Mouse (Mus musculus) CH12.LX (cell line): ENCODE results near the gene Dnajc4. TPM values are rescaled to one million over a fixed set of nuclear protein-coding genes. Genes with fewer than 3 reads are reported as not detected.
A peak's percentile ranks its signal among the peaks of the same experiment; 100 is the strongest.

Experiments
- DNase-seq: peaks from one replicate; pipeline ENCODE4 v3.0.0-alpha.2; 2013; ENCODE audit errors: extremely low read depth
- H3K27ac ChIP-seq: 2 replicates; pipeline ENCODE4 v1.5.1; 2012; ENCODE audit warnings: low read depth, mild to moderate bottlenecking, control low read depth, moderate library complexity; ENCODE audit not compliant: insufficient read depth
- H3K27me3 ChIP-seq: replicated peaks from 2 replicates; pipeline ENCODE3; 2012; ENCODE audit warnings: inconsistent platforms
- H3K36me3 ChIP-seq, 2 experiments: replicated peaks in 1 of 2; 2 replicates each; pipeline versions ENCODE3 to v1.6.1; 2012; ENCODE audit warnings: inconsistent platforms in 1 of 2, low read length in 1 of 2, mild to moderate bottlenecking in 1 of 2, mixed read lengths in 1 of 2, moderate library complexity in 1 of 2; ENCODE audit not compliant: control insufficient read depth in 1 of 2, insufficient read depth in 1 of 2
- H3K4me1 ChIP-seq, 2 experiments: 2 replicates each; pipeline ENCODE4 v1.6.1; 2012; ENCODE audit warnings: inconsistent platforms in 1 of 2, moderate library complexity in 1 of 2; ENCODE audit not compliant: insufficient read depth in 2 of 2, control insufficient read depth in 1 of 2
- H3K4me2 ChIP-seq: 2 replicates; pipeline ENCODE4 v1.6.1; 2012; ENCODE audit warnings: low read depth, mild to moderate bottlenecking, control low read depth; ENCODE audit not compliant: poor library complexity, insufficient read depth, severe bottlenecking
- H3K4me3 ChIP-seq, 3 experiments: fragments of 150-350 bp in 1 of 3; sonication (generic) in 1 of 3; replicated peaks in 1 of 3; 2 replicates each; pipeline versions ENCODE3 to v1.5.1; 2011 to 2012; ENCODE audit warnings: low read depth in 2 of 3, low read length in 2 of 3, mild to moderate bottlenecking in 2 of 3, moderate library complexity in 2 of 3, control low read depth in 1 of 3, improper control_type of control experiment in 1 of 3, inconsistent platforms in 1 of 3, mixed read lengths in 1 of 3; ENCODE audit not compliant: poor library complexity in 1 of 3
- H3K79me2 ChIP-seq: replicated peaks from 2 replicates; pipeline ENCODE4 v1.6.1; 2012; ENCODE audit warnings: mild to moderate bottlenecking, moderate library complexity; ENCODE audit not compliant: control insufficient read depth, poor library complexity, insufficient read depth, severe bottlenecking; ENCODE audit errors: extremely low read depth
- H3K9ac ChIP-seq: 2 replicates; pipeline ENCODE4 v1.6.1; 2012; ENCODE audit warnings: low read depth, mild to moderate bottlenecking, control low read depth, moderate library complexity; ENCODE audit not compliant: insufficient read depth
- H3K9me3 ChIP-seq: replicated peaks from 2 replicates; pipeline ENCODE3; 2012; ENCODE audit warnings: low read length, inconsistent platforms, mixed read lengths
- CHD1 ChIP-seq: IDR thresholded peaks from 2 replicates; pipeline ENCODE4 v1.6.1; 2012; ENCODE audit warnings: low read depth, low read length, improper control_type of control experiment, inconsistent platforms
- CTCF ChIP-seq, 2 experiments: IDR thresholded peaks in 1 of 2; conservative IDR thresholded peaks in 1 of 2; 2 replicates each; pipeline ENCODE4 v1.5.1; 2011 to 2012; ENCODE audit warnings: low read depth in 2 of 2, low read length in 2 of 2, improper control_type of control experiment in 1 of 2, inconsistent platforms in 1 of 2, mild to moderate bottlenecking in 1 of 2, moderate library complexity in 1 of 2
- E2F4 ChIP-seq: IDR thresholded peaks from 2 replicates; pipeline ENCODE4 v1.6.1; 2011; ENCODE audit warnings: low read depth, low read length, improper control_type of control experiment; ENCODE audit not compliant: insufficient replicate concordance
- ELF1 ChIP-seq: IDR thresholded peaks from 2 replicates; pipeline ENCODE4 v1.6.1; 2014; ENCODE audit warnings: low read depth, mild to moderate bottlenecking, inconsistent platforms, low read length, improper control_type of control experiment
- GABPA ChIP-seq: IDR thresholded peaks from 2 replicates; pipeline ENCODE4 v1.6.1; 2012; ENCODE audit warnings: low read depth, low read length, improper control_type of control experiment, inconsistent platforms; ENCODE audit not compliant: insufficient replicate concordance
- IRF4 ChIP-seq: IDR thresholded peaks from 2 replicates; pipeline ENCODE4 v1.6.1; 2014; ENCODE audit warnings: low read depth, mild to moderate bottlenecking, inconsistent platforms, low read length, improper control_type of control experiment
- JUND ChIP-seq: conservative IDR thresholded peaks from 2 replicates; pipeline ENCODE4 v1.6.1; 2011; ENCODE audit warnings: low read depth, low read length, improper control_type of control experiment
- MAZ ChIP-seq: IDR thresholded peaks from 2 replicates; pipeline ENCODE4 v1.6.1; 2012; ENCODE audit warnings: low read depth, mild to moderate bottlenecking, inconsistent platforms, low read length, improper control_type of control experiment, moderate library complexity
- NRF1 ChIP-seq: IDR thresholded peaks from 2 replicates; pipeline ENCODE4 v1.6.1; 2014; ENCODE audit warnings: low read depth, mild to moderate bottlenecking, inconsistent platforms, low read length, improper control_type of control experiment, moderate library complexity
- RAD21 ChIP-seq: IDR thresholded peaks from 2 replicates; pipeline ENCODE4 v1.6.1; 2011; ENCODE audit warnings: low read depth, mild to moderate bottlenecking, low read length, improper control_type of control experiment, moderate library complexity
- TCF12 ChIP-seq: IDR thresholded peaks from 2 replicates; pipeline ENCODE4 v1.6.1; 2014; ENCODE audit warnings: low read depth, mild to moderate bottlenecking, inconsistent platforms, low read length, improper control_type of control experiment
- UBTF ChIP-seq: IDR thresholded peaks from 2 replicates; pipeline ENCODE4 v1.6.1; 2012; ENCODE audit warnings: low read depth, mild to moderate bottlenecking, inconsistent platforms, low read length, improper control_type of control experiment, moderate library complexity
- USF1 ChIP-seq: IDR thresholded peaks from 2 replicates; pipeline ENCODE4 v1.6.1; 2014; ENCODE audit warnings: low read depth, mild to moderate bottlenecking, inconsistent platforms, low read length, improper control_type of control experiment
- USF2 ChIP-seq: conservative IDR thresholded peaks from 2 replicates; pipeline ENCODE4 v1.6.1; 2011; ENCODE audit warnings: low read depth, low read length, improper control_type of control experiment
- dilution Hi-C: fragments of 300-500 bp; cut with MboI; formaldehyde crosslinking; loops from 2 replicates; pipeline ENCODE4 v1.14.3; 2020; ENCODE audit warnings: low sequenced_read_pairs; ENCODE audit not compliant: extremely low pct_unique_long_range_greater_than_20kb, extremely low pct_ligation_motif_present
- in situ Hi-C: fragments of 300-500 bp; cut with MboI; formaldehyde crosslinking; loops from 3 replicates; pipeline ENCODE4 v1.14.3; 2019; ENCODE audit warnings: low sequenced_read_pairs, low pct_ligation_motif_present, low pct_unique_long_range_greater_than_20kb, mixed read lengths
- polyA plus RNA-seq: library from polyadenylated mRNA; unstranded; fragments of >175 nt; gene quantifications from 2 replicates; pipeline ENCODE4 v1.2.1, GENCODE M21; 2012; ENCODE audit warnings: low read depth; ENCODE audit not compliant: insufficient read length
- total RNA-seq, 2 experiments: library from RNA; depleted of rRNA; stranded (reverse); fragments of 300-350 nt in 1 of 2; fragments of >200 nt in 1 of 2; gene quantifications; 2 replicates each; pipeline ENCODE4 v1.2.3; 2012 to 2014

The Dnajc4 gene
- total and polyA plus RNA-seq, 3 experiments = 6.2 to 13.9 (median 11.2) TPM

- peaks cover 19 to 61% of the 10 kb centered on the region in 2 experiments for H3K4me1 ChIP-seq
These were observed 18.7 kb downstream of the Dnajc4 start for GRCm38 (mm10) chr19:6973581-6974190.

GRCm38 (mm10) chr19:6972247-6972917 is 20.0 kb downstream of the Dnajc4 start:
- Histone ChIP-seq H3K27me3 (peaks cover 3% of the 10 kb centered on the region), H3K9ac (no peak overlapping the region), H3K4me1 (peaks cover 12 to 59% of the 10 kb centered on the region in 2 experiments), H3K4me3 (no peak overlapping the region), H3K27ac (no peak overlapping the region), H3K36me3 (peaks cover 3 to 9% of the 10 kb centered on the region in 2 experiments), H3K79me2 (peaks cover 18% of the 10 kb centered on the region), H3K9me3 (no peaks in the 10 kb centered on the region), H3K4me2 (no peak overlapping the region)
- no peak for DNase-seq
- in situ Hi-C loops (no loop called here), dilution Hi-C loops (no loop called here)
- TF ChIP-seq CHD1 (no peak), JUND (no peak), USF1 (no peak), E2F4 (no peak), MAZ (no peak), USF2 (no peak), RAD21 (no peak), CTCF (conservative IDR thresholded peaks at IDR 0.05 in 1 of 2, IDR thresholded peaks at IDR 0.05 in 1 of 2; ENCODE audit: low read depth in 2 of 2, low read length in 2 of 2) (no peak), UBTF (no peak), TCF12 (no peak), GABPA (no peak), IRF4 (no peak), ELF1 (no peak), NRF1 (no peak)

More at GRCm38 (mm10) chr19:6973581-6974190, 18.7 kb downstream of the Dnajc4 start:
- Histone ChIP-seq H3K27ac (no peak overlapping the region), H3K9me3 (no peaks in the 10 kb centered on the region), H3K4me3 (peak overlapping the region in 2 of 3 experiments; percentile 68 to 85), H3K27me3 (peaks cover 3% of the 10 kb centered on the region), H3K36me3 (peaks cover 12 to 23% of the 10 kb centered on the region in 2 experiments), H3K79me2 (peaks cover 27% of the 10 kb centered on the region), H3K9ac (peak overlapping the region; percentile 73; the same call in 1 of the 2 replicates), H3K4me2 (peak overlapping the region; percentile 74)
- dilution Hi-C loops (no loop called here), in situ Hi-C loops (no loop called here)
- no peak for TF ChIP-seq TCF12
- no peak for DNase-seq
